Mouse (Mus musculus) E14TG2a.4 (cell line): ENCODE data around the gene Aurka.

ENCODE experiments used
- CTCF ChIP-seq: conservative IDR thresholded peaks from 2 replicates; pipeline ENCODE4 v1.5.1; 2014; ENCODE audit warnings: low read length
- POU5F1 ChIP-seq: IDR thresholded peaks from 2 replicates; pipeline ENCODE4 v1.6.1; 2014; ENCODE audit warnings: low read length, borderline replicate concordance

DNA sequence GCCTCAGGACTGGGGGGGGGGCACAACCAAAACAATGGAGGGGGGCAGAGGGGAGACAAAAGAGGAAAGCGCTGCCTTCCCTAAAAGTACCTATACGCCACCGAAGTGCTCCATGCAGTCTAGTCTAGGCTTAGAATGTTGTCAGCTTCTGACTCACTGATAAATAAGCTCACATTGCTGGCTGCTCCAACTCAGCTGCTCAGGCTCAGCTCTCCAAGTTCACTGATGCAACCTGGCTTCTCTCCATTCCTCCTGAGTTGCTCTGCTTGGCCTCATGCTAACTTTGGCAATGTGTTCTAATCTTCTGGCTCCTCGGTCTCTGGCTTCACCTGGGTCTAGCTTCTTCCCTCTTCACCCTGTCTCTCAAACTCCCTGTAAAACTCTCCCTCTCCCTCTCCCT, 6.2 kb upstream of the Aurka start:
- TF ChIP-seq CTCF (no peak), POU5F1 (no peak)
